Mouse (Mus musculus) macrophage (primary cell): ENCODE data around the gene Kif26b. TPM values are rescaled to one million over a fixed set of nuclear protein-coding genes. Genes with fewer than 3 reads are reported as not detected.

Experiments
- H3K27ac ChIP-seq: fragments of 350-480 bp; formaldehyde crosslinking; 2 replicates; pipeline ENCODE4 v1.9.0; 2021
- H3K36me3 ChIP-seq: fragments of 350-480 bp; formaldehyde crosslinking; 2 replicates; pipeline ENCODE4 v1.9.0; 2021; ENCODE audit errors: inconsistent target
- H3K4me3 ChIP-seq: fragments of 350-480 bp; formaldehyde crosslinking; 2 replicates; pipeline ENCODE4 v1.9.0; 2021; ENCODE audit errors: inconsistent target
- H3K79me2 ChIP-seq: fragments of 350-480 bp; formaldehyde crosslinking; 2 replicates; pipeline ENCODE4 v1.9.0; 2021; ENCODE audit errors: inconsistent target
- WGBS: methylation state at CpG from one replicate; pipeline ENCODE4 v1.1.7; 2026; ENCODE audit warnings: inconsistent platforms; ENCODE audit not compliant: missing documents; 5-methylcytosine and 5-hydroxymethylcytosine counted together
- polyA plus RNA-seq: library from polyadenylated mRNA; stranded (reverse); fragments of 250-400 nt; gene quantifications from 3 replicates; pipeline ENCODE4 v1.2.4, GENCODE M21; 2018; ENCODE audit warnings: inconsistent platforms

Gene Kif26b
- polyA plus RNA-seq, 1 experiment from 2014 or later: not detected

DNA sequence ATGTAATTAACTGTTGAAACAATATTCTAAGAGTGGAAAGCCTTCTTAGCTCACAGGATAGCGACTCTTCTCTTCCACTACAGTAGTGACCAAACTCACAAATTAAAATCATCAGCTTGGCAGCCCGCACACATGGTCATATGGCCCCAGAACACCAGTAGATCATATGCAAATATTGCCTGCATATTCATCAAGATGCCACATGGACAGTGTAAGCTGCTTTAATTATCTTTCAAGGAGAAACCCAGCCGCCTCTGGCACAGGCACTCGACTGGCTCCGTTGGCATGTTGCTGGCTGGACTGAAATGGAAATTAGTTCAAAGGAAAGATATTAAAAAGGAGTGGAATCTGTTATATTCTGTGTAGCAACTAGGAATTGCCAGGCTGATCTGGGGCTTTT is 6.5 kb upstream of the Kif26b start:
- no peak overlapping the region for H3K4me3 ChIP-seq
- H3K79me2 ChIP-seq: no peaks in the 10 kb centered on the region
- no peak overlapping the region for H3K27ac ChIP-seq
- WGBS: 93% methylated on average over 5 of the region's 5 CpGs
- no peaks in the 10 kb centered on the region for H3K36me3 ChIP-seq

DNA sequence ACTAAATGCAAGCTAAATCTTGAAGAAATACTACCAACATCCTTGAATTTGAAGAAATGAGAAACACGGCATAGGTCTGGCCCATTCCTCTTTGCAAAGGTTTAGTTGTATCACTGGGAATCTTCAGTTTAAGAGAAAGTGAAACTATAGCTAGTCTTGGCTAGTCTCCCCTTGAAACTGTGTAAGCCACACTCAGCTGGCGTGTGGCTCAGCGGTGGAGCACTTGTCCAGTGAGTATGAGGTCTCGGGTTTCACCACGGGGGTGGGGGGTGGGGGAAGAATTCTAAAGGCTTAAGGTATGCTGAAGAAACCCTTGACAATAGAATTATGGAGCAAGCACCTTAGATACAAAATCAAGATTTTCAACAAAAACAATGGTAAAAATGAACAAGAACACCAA is 5.8 kb upstream of the Kif26b start:
- 23% methylated on average over 4 of the region's 5 CpGs for whole genome bisulfite sequencing
- H3K79me2 ChIP-seq: no peaks in the 10 kb centered on the region
- H3K36me3 ChIP-seq: no peaks in the 10 kb centered on the region
- no peak overlapping the region for H3K27ac ChIP-seq
- H3K4me3 ChIP-seq: no peak overlapping the region

DNA sequence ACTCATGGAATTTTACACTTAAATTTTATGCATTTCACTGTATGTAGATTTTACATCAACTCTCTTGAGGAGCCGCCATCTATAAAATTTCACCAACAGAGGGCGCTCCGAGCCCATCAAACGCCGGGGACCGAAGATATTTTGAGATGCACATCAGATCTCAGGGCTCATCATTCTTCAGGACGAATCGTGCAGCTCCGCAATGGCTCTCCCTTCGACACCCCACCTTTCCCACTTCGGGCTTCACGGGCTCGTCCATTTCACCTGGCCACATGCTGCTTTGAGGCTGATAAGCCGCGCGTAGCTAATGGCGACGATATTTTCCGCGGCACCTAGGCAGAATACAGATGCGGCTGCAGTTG is 1.8 kb upstream of the Kif26b start:
- no peaks in the 10 kb centered on the region for H3K79me2 ChIP-seq
- no peaks in the 10 kb centered on the region for H3K36me3 ChIP-seq
- no peak overlapping the region for H3K4me3 ChIP-seq
- no peak overlapping the region for H3K27ac ChIP-seq
- 2% methylated on average over 21 of the region's 21 CpGs for WGBS

DNA sequence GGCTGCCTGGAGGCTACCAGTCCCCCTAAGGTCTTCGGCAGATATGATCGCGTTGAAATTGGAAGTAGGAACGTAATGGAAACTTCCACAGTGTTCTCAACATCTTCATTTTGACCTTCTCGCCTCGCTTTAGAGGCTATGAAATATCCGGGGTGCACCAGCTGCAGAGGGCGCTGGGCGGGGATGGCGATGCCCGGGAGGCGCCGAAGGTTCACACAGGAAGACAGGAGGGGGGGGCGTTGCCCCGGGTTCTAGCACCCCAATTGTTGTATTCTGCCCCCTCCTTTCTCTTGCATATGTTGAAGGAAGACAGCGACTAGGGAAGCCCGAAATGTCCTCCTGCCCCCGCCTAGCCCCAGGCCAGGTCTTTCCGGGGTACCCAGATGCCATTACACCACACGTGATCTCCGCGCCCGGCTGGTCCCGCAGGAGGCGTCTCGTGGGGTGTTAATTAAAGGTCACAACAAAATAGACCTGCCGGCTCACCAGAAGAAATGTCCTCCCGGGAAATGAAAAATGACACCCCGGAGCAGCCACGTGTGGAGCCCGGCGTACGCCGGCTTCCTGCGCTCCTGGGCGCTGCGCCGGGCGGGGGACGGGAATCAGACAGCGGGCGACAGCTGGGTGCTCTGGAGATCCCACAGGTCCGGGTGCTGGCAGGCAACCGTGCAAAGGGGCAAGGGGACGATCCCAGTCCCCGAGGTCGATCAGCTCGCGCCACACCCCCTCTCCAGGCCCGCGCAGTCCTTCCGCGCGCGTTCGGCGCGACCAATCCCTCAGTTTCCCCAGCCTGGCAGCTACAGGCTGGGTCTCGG is 1.2 kb upstream of the Kif26b start:
- no peak overlapping the region for H3K4me3 ChIP-seq
- WGBS: under 1% methylated on average over 59 of the region's 59 CpGs
- no peak overlapping the region for H3K27ac ChIP-seq
- no peaks in the 10 kb centered on the region for H3K79me2 ChIP-seq
- H3K36me3 ChIP-seq: no peaks in the 10 kb centered on the region

DNA sequence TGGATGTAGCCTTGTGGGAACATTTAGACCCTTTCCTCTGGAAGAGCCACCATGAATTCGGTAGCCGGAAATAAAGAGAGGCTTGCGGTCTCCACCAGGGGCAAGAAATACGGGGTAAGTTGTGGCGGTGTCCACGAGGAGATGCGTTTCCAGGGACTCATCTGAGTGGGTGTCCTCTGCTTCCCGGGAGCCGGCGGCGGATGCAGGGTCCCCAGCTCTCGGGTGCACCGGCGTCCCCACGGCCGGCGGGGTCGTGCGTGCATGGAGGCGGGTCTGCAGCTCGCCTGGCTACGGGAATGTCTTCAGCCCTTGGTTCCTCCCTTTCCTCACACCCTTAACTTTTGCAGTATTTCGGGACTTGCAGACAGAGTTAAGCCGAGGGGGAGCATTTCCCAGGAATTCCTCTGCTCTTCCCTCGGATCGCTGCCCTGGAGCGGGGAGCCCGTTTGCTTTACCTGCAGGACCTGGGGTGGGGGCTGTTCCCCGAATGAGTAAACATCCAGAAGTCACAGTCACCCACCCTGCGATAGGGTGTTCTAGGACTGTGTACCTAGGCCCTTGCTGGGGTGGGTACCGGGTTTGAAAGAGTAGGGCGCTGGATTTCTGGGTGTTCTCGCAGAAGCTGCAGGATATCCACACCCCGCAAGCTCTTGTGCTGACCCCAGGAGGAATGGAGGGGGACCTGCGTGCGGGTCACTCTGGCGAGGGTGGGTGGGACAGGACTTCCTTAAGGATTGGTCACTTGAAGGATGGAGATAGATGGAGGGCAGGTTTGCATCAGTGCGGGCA is 781 bp downstream of the Kif26b start:
- H3K27ac ChIP-seq: no peak overlapping the region
- H3K79me2 ChIP-seq: no peaks in the 10 kb centered on the region
- H3K36me3 ChIP-seq: no peaks in the 10 kb centered on the region
- 3% methylated on average over 38 of the region's 38 CpGs for WGBS
- H3K4me3 ChIP-seq: no peak overlapping the region

DNA sequence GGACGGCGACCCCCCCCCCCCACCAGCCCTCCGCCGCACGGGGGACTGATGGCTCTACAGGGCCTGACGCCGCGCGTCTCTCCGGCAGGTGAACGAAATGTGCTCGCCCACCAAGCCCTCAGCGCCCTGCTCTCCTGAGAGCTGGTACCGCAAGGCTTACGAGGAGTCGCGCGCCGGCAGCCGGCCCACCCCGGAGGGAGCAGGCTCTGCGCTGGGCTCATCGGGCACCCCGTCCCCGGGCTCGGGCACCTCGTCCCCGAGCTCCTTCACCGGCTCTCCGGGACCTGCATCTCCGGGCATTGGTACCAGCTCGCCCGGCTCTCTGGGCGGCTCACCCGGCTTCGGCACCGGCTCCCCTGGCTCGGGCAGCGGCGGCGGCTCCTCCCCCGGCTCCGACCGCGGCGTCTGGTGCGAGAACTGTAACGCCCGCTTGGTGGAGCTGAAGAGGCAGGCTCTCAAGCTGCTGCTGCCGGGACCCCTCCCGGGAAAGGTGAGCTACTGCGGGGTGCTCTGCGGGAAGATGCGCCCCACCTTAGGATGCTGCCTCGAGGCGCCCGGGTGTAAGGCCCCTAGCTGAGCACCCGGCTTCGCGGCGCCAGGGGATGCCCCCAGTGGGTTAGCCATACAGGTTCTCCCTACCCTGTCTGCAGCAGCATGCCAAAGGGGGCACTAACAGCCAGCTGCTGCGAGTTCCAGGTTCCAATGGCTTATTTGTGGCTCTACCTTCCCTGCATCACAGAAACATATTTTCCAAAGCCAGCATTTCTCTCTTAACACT is 1.6 kb downstream of the Kif26b start:
- Histone ChIP-seq H3K4me3 (no peak overlapping the region), H3K36me3 (no peaks in the 10 kb centered on the region), H3K27ac (no peak overlapping the region), H3K79me2 (no peaks in the 10 kb centered on the region)
- WGBS: 1% methylated on average over 59 of the region's 62 CpGs

DNA sequence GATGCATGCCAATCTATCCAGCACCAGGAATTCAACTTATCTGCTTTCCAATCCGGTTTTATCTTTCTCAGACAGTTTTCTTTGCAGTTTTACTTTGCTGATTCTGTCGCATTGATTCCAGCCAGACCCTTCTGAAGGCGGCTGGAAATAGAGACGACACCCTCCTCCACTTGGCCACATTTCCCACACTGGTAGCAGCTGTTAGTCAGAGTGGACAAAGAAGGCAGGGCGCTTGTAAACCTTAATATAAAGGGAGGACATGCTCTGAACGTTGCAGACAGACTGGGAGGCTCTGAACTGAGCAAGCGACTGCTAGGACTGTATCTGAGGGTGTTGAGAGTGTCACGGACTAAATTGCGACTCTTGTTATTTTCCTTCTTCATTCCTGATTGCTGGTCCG is 11.3 kb downstream of the Kif26b start:
- no peak overlapping the region for H3K27ac ChIP-seq
- WGBS: 87% methylated on average over 10 of the region's 10 CpGs
- no peaks in the 10 kb centered on the region for H3K36me3 ChIP-seq
- H3K79me2 ChIP-seq: no peaks in the 10 kb centered on the region
- H3K4me3 ChIP-seq: no peak overlapping the region

DNA sequence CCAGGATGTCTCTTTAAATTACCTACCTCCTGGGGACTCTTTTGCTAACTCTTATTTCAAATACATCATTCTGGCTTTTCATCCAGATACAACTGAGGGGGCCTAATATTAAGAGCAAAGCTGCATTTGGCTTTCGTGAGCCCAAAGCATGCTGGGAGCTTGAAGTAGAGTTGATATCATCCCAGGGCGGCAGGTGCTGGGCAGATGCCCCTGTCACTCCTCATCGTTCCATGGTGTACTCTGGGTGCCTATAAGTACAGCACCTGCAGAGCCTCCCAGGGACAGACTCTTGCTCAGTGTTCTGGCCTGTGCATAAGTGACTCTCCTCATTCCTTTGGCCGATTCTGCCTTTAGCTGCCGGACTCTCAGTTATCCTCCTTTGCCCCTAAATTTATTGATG is 13.5 kb downstream of the Kif26b start:
- no peaks in the 10 kb centered on the region for H3K36me3 ChIP-seq
- H3K79me2 ChIP-seq: no peaks in the 10 kb centered on the region
- WGBS: 94% methylated on average over 5 of the region's 5 CpGs
- H3K4me3 ChIP-seq: no peak overlapping the region
- no peak overlapping the region for H3K27ac ChIP-seq

DNA sequence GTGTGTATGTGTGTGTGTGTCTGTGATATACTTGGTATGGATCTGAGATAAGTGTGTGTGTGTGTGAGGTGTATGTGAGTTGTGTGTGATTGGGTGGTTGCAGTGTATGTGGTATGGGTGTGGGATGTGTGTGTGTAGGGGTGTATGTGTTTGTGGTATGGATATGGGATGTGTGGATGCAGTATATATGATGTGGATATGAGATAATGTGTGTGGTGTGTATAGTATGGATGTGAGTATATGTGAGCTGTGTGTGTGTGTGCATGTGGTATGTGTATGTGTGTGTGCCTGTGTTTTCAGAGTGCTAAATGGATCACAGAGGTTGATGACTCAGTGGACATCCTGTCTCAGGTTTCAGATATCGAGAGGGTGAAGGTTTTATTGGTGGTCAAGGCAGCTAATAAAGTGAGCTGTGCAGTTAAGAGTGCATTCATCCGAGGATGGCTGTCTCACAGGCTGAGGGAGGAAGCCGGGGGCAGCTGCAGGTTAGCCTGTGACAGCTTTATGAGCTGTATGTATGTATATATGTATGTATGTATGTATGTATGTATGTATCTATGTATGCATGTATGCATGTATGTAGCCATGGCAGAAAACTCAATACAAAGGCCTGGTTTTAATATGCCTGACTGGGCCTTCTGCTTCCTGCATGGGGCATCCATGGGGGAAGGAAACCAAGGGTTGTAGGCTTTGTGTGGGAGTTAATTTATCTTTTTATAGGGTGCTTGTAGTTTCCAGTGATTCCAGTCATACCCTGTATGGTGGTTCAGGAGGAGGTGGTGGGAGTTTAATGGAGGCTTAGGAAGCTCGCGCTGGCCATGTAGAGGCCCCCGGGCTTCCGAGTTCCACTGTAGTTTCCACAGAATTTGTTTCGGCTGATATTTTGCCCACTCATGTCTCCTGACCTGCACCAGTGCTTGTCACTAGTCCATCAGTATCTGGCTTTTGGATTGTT is 14.3 kb downstream of the Kif26b start:
- Histone ChIP-seq H3K79me2 (no peaks in the 10 kb centered on the region), H3K4me3 (no peak overlapping the region), H3K36me3 (no peaks in the 10 kb centered on the region), H3K27ac (no peak overlapping the region)
- 91% methylated on average over 8 of the region's 8 CpGs for WGBS

DNA sequence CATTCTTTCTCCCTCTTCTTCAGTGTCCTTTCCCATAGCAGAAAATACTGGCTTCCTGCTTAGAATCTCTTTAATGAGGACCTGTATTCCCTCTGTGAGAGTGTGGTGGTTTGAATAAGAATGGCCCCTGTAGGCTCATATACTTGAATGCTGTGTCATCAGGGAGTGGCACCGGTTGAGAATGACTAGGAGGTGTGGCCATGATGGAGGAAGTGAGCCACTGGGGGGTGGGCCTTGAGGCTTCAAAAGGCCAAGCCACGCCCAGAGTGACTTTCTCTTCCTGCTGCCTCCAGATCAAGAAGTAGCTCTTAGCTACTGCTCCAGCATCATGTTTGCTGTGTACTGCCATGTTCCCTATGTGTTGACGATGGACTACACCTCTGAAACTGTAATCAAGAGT is 15.7 kb downstream of the Kif26b start:
- H3K36me3 ChIP-seq: no peaks in the 10 kb centered on the region
- WGBS: 67% methylated on average over 3 of the region's 3 CpGs
- H3K4me3 ChIP-seq: no peak overlapping the region
- no peaks in the 10 kb centered on the region for H3K79me2 ChIP-seq
- no peak overlapping the region for H3K27ac ChIP-seq

DNA sequence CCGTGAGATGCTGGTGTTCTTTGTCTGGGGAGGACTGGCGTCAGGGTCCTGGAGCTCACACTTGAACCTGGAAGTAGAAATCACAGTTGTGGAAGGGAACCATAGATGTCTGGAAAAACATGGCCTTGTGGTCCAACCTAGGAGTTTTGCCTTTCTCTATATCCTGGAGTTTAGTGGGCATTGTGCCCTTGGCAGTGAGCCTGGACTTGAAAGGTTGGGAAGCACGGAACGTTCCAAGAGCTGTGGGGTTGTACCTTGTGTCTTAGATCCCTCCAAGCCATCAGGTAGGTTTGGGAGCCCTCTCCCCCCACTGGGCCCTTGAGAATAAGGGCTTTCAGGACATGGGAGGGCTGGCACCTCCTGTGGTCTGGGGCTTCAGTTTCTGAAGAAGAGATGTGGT is 20.7 kb downstream of the Kif26b start:
- H3K4me3 ChIP-seq: no peak overlapping the region
- H3K79me2 ChIP-seq: no peaks in the 10 kb centered on the region
- no peaks in the 10 kb centered on the region for H3K36me3 ChIP-seq
- no peak overlapping the region for H3K27ac ChIP-seq
- 98% methylated on average over 4 of the region's 4 CpGs for WGBS

DNA sequence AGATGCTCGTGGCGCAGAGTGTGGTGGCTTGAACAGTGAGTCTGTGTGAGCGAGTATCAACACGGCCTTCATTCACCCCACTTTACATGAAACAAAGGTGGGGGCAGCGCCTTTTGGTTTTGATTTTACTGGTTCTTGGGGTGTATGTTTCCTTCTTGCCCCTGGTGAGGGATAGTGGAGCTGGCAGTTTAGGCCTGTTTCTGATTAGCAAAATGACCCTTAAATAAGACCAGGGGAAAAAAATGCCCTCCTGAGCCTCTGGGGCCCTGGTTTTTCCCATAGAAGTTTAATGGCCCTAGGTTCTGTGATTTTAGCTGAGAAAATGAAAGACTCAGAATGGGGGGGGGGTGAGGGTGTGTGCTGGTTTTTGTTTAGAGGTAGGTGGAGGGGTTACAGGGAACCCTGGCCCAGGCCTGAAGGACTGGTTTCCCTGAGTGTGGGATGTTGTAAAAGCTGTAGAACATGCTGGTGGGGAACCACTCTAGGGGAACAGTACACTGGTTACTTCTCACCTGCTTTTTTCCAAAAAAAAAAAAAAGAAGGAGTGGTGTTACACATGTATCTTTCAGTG is 21.6 kb downstream of the Kif26b start:
- WGBS: 96% methylated on average over 5 of the region's 5 CpGs
- H3K79me2 ChIP-seq: no peaks in the 10 kb centered on the region
- no peak overlapping the region for H3K27ac ChIP-seq
- no peaks in the 10 kb centered on the region for H3K36me3 ChIP-seq
- no peak overlapping the region for H3K4me3 ChIP-seq

DNA sequence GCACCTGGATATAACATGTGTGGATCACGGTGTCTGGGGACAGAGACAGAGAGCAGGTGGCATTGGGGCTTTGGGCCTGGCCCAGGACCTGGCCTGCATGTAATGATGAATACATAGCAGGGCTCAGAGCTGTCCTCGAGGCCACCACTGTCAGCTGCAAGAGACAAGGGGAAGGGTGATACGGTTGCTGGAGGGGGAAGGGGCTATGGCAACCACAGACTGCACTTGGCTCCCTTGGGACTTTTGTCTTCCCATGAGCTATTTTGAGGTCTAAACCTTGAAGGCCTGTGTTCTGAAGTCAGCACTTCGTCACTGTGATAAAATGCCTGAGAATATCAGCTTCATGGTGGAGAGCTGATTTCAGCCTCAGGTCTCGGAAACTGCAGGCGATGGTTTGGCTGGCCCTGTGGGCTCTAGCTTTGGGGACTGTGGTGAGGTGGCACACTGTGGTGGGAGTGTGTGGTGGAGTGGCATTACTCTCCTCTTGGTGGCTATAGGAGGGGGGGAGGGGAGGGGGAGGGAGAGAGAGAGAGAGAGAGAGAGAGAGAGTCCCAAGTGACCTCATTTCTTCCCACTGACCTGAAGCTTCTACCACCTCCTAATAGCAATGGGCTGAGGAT is 23.5 kb downstream of the Kif26b start:
- Histone ChIP-seq H3K36me3 (no peaks in the 10 kb centered on the region), H3K4me3 (no peak overlapping the region), H3K79me2 (no peaks in the 10 kb centered on the region), H3K27ac (no peak overlapping the region)
- 91% methylated on average over 6 of the region's 6 CpGs for WGBS
